Mouse (Mus musculus) forebrain, embryonic 16.5 days (tissue): ENCODE results near the gene Slc39a7. TPM values are rescaled to one million over a fixed set of nuclear protein-coding genes. Genes with fewer than 3 reads are reported as not detected.

ENCODE experiments used
- ATAC-seq: fragments of 200-750 bp; cut with Nextera tagmentation; 2 replicates; pipeline ENCODE4 v1.8.0; 2017; ENCODE audit warnings: mild to moderate bottlenecking, moderate library complexity
- H3K27ac ChIP-seq: fragments of 300-500 bp; sonication (generic); 2 replicates; pipeline ENCODE4 v1.5.1; 2014; ENCODE audit warnings: low read length, control low read depth
- H3K27me3 ChIP-seq: fragments of 300-500 bp; sonication (generic); replicated peaks from 2 replicates; pipeline ENCODE4 v1.6.1; 2014; ENCODE audit warnings: low read length; ENCODE audit not compliant: control insufficient read depth, insufficient read depth
- H3K36me3 ChIP-seq: fragments of 300-500 bp; sonication (generic); 2 replicates; pipeline ENCODE4 v1.6.1; 2014; ENCODE audit not compliant: control insufficient read depth, insufficient read depth
- H3K4me1 ChIP-seq: fragments of 300-500 bp; sonication (generic); replicated peaks from 2 replicates; pipeline ENCODE4 v1.6.1; 2014; ENCODE audit warnings: low read length; ENCODE audit not compliant: control insufficient read depth, insufficient read depth
- H3K4me2 ChIP-seq: fragments of 300-500 bp; sonication (generic); 2 replicates; pipeline ENCODE4 v1.6.1; 2014; ENCODE audit warnings: mild to moderate bottlenecking, low read length, control low read depth
- H3K4me3 ChIP-seq: fragments of 300-500 bp; sonication (generic); replicated peaks from 2 replicates; pipeline ENCODE4 v1.5.1; 2014; ENCODE audit warnings: mild to moderate bottlenecking, low read length, control low read depth
- H3K9ac ChIP-seq: fragments of 300-500 bp; sonication (generic); replicated peaks from 2 replicates; pipeline ENCODE4 v1.6.1; 2014; ENCODE audit warnings: low read depth, low read length, control low read depth
- H3K9me3 ChIP-seq: fragments of 300-500 bp; sonication (generic); 2 replicates; pipeline ENCODE4 v1.6.1; 2016; ENCODE audit warnings: low read length; ENCODE audit not compliant: control insufficient read depth
- WGBS: fragments of 180-500 bp; shearing (Covaris S2); extraction: QIAGEN DNeasy Blood & Tissue Kit; methylation state at CpG from one replicate; pipeline ENCODE4 v1.1.7; 2014; 5-methylcytosine and 5-hydroxymethylcytosine counted together
- microRNA counts: library from miRNA; unstranded; fragments of <30 nt; microRNA quantifications from one replicate; lab custom pipeline; 2016
- microRNA-seq: library from miRNA; unstranded; fragments of <30 nt; microRNA quantifications from one replicate; pipeline ENCODE4, GENCODE M21; 2017
- polyA plus RNA-seq: library from polyadenylated mRNA; unstranded; fragments of >200 nt; fragmentation: Nextera tagmentation; extraction: Ambion mirVana; gene quantifications from 2 replicates; pipeline ENCODE4 v1.2.1, GENCODE M21; 2015

The Slc39a7 gene
- polyA plus RNA-seq, 1 experiment from 2014 or later = 157 TPM

DNA sequence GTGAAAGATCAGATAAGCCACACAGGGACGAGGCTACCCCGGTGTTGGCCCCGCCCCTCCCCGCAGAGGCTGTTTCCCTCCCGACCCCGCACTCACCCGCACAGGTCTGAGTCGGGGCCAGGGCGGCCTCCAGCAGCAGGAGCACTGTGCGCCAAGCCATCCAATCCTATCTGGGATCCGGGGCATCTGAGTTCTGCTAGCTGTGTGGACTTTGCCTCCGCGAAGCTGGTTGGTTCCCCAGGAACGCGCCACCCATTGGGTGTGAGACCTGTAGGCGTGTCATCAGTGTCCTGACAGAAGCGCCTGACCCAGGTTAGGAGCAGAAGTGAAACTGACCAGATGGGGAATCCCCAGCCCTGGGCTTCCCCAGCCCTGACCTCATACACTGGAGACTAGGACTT lies 52.9 kb downstream of the Slc39a7 start:
- Histone ChIP-seq H3K36me3 (no peaks in the 10 kb centered on the region), H3K27me3 (peaks cover 47% of the 10 kb centered on the region), H3K4me3 (peak overlapping the region; percentile 40), H3K9me3 (no peaks in the 10 kb centered on the region), H3K9ac (peak overlapping the region; percentile 52), H3K4me1 (peaks cover 19% of the 10 kb centered on the region), H3K27ac (no peak overlapping the region), H3K4me2 (peak overlapping the region; percentile 56)
- under 1% methylated on average over 17 of the region's 17 CpGs for WGBS
- ATAC-seq = no peak

MicroRNAs within 50 kb of the gene (microRNA counts, 519-probe panel; counts per million panel counts)
- microRNA mmu-miR-219 (lab: Ali Mortazavi, UCI) = 2,369 counts per million, percentile 55 among the panel's probes with 10 or more counts

Small RNA genes within 50 kb of the gene (microRNA-seq; reads per million reads assigned to microRNA genes)
- gene Mir219a-1 (not detected), gene Mir219c (not detected)

Other genes starting within 250 kb of the Slc39a7 start
- 15.5 and 16.2 TPM in 2 replicates for gene Angptl4, start 249.9 kb downstream of the Slc39a7 start, polyA plus RNA-seq
- 40.5 and 45.4 TPM in 2 replicates for gene Kank3, start 221.2 kb downstream of the Slc39a7 start, polyA plus RNA-seq
- 480 and 560 TPM in 2 replicates for gene Rps28, start 207.1 kb downstream of the Slc39a7 start, polyA plus RNA-seq
- 386 and 402 TPM in 2 replicates for gene Ndufa7, start 207.1 kb downstream of the Slc39a7 start, polyA plus RNA-seq
- 55.5 and 62.0 TPM in 2 replicates for gene Cd320, start 188.6 kb downstream of the Slc39a7 start, polyA plus RNA-seq
- not detected in 2 replicates for gene Gm7029, start 157.8 kb downstream of the Slc39a7 start, polyA plus RNA-seq
- 3.7 and 4.6 TPM in 2 replicates for gene Kifc1, start 141.0 kb downstream of the Slc39a7 start, polyA plus RNA-seq
- gene Platr17, start 126.5 kb downstream of the Slc39a7 start, polyA plus RNA-seq = 0.32 and 0.54 TPM in 2 replicates
- 61.5 and 63.1 TPM in 2 replicates for gene Daxx, start 122.3 kb downstream of the Slc39a7 start, polyA plus RNA-seq
- gene Tapbp, start 115.8 kb downstream of the Slc39a7 start, polyA plus RNA-seq = 13.7 and 15.4 TPM in 2 replicates
- gene Zbtb22, start 115.8 kb downstream of the Slc39a7 start, polyA plus RNA-seq = 17.1 and 17.2 TPM in 2 replicates
- 40.8 and 52.3 TPM in 2 replicates for gene Rgl2, start 102.1 kb downstream of the Slc39a7 start, polyA plus RNA-seq
- gene Pfdn6, start 91.3 kb downstream of the Slc39a7 start, polyA plus RNA-seq = 182 and 196 TPM in 2 replicates
- gene Wdr46, start 91.0 kb downstream of the Slc39a7 start, polyA plus RNA-seq = 26.1 and 29.4 TPM in 2 replicates
- gene B3galt4, start 80.2 kb downstream of the Slc39a7 start, polyA plus RNA-seq = 10.0 and 13.2 TPM in 2 replicates
- 79.5 and 81.0 TPM in 2 replicates for gene Vps52, start 75.9 kb downstream of the Slc39a7 start, polyA plus RNA-seq
- gene Rps18, start 75.7 kb downstream of the Slc39a7 start, polyA plus RNA-seq = 811 and 837 TPM in 2 replicates
- 9.4 and 9.9 TPM in 2 replicates for gene H2-K1, start 31.3 kb downstream of the Slc39a7 start, polyA plus RNA-seq
- gene Ring1, start 7.0 kb downstream of the Slc39a7 start, polyA plus RNA-seq = 16.0 and 20.4 TPM in 2 replicates
- gene H2-Ke6, start 3.6 kb downstream of the Slc39a7 start, polyA plus RNA-seq = 63.9 and 65.4 TPM in 2 replicates
- 55.6 and 60.2 TPM in 2 replicates for gene Rxrb, start 130 bp upstream of the Slc39a7 start, polyA plus RNA-seq
- gene Col11a2, start 7.8 kb upstream of the Slc39a7 start, polyA plus RNA-seq = 2.3 and 4.0 TPM in 2 replicates
- 0.22 and 0.28 TPM in 2 replicates for gene H2-Oa, start 60.7 kb upstream of the Slc39a7 start, polyA plus RNA-seq
- 12.1 and 15.8 TPM in 2 replicates for gene H2-DMa, start 87.9 kb upstream of the Slc39a7 start, polyA plus RNA-seq
- 130 and 132 TPM in 2 replicates for gene Brd2, start 91.0 kb upstream of the Slc39a7 start, polyA plus RNA-seq
- gene H2-DMb2, start 111.6 kb upstream of the Slc39a7 start, polyA plus RNA-seq = 0.43 and 0.90 TPM in 2 replicates
- gene H2-DMb1, start 121.4 kb upstream of the Slc39a7 start, polyA plus RNA-seq = 0.66 and 0.98 TPM in 2 replicates
- 1.9 and 2.6 TPM in 2 replicates for gene Tap1, start 155.9 kb upstream of the Slc39a7 start, polyA plus RNA-seq
- gene Psmb9, start 156.1 kb upstream of the Slc39a7 start, polyA plus RNA-seq = 0.43 and 1.5 TPM in 2 replicates
- 1.5 and 2.5 TPM in 2 replicates for gene Psmb8, start 166.0 kb upstream of the Slc39a7 start, polyA plus RNA-seq
- gene Tap2, start 171.8 kb upstream of the Slc39a7 start, polyA plus RNA-seq = 1.6 and 2.6 TPM in 2 replicates
- gene H2-Ob, start 207.2 kb upstream of the Slc39a7 start, polyA plus RNA-seq = 0.15 and 0.28 TPM in 2 replicates
- gene H2-Ab1, start 226.0 kb upstream of the Slc39a7 start, polyA plus RNA-seq = 0.53 and 0.95 TPM in 2 replicates